Mouse (Mus musculus): ENCODE measurements around the gene Fam199x. TPM values are rescaled to one million over a fixed set of nuclear protein-coding genes. Genes with fewer than 3 reads are reported as not detected.

The Fam199x gene
- polyA plus RNA-seq, 1 experiment from 2014 or later, result 6.5 TPM

Other genes starting within 250 kb of the Fam199x start
- gene Plp1, start 226.9 kb upstream of the Fam199x start, polyA plus RNA-seq (2015; fragmentation: Nextera tagmentation; extraction: Ambion mirVana), result 5.7 and 5.9 TPM in 2 replicates
- 0.55 and 0.71 TPM in 2 replicates for gene Rab9b, start 180.8 kb upstream of the Fam199x start, polyA plus RNA-seq (2015; fragmentation: Nextera tagmentation; extraction: Ambion mirVana)
- not detected in 2 replicates for gene H2bfm, start 122.3 kb upstream of the Fam199x start, polyA plus RNA-seq (2015; fragmentation: Nextera tagmentation; extraction: Ambion mirVana)
- 31.2 and 52.2 TPM in 2 replicates for gene Tmsb15b2, start 74.1 kb upstream of the Fam199x start, polyA plus RNA-seq (2015; fragmentation: Nextera tagmentation; extraction: Ambion mirVana)
- gene Tmsb15l, start 72.7 kb upstream of the Fam199x start, polyA plus RNA-seq (2015; fragmentation: Nextera tagmentation; extraction: Ambion mirVana), result 4.4 and 4.9 TPM in 2 replicates
- gene Tmsb15b1, start 72.7 kb upstream of the Fam199x start, polyA plus RNA-seq (2015; fragmentation: Nextera tagmentation; extraction: Ambion mirVana), result 21.8 and 23.1 TPM in 2 replicates
- gene Zcchc18, start 56.4 kb upstream of the Fam199x start, polyA plus RNA-seq (2015; fragmentation: Nextera tagmentation; extraction: Ambion mirVana), result 14.6 and 16.0 TPM in 2 replicates
- 7.3 and 9.3 TPM in 2 replicates for gene Slc25a53, start 11.3 kb upstream of the Fam199x start, polyA plus RNA-seq (2015; fragmentation: Nextera tagmentation; extraction: Ambion mirVana)
- gene Esx1, start 72.5 kb downstream of the Fam199x start, polyA plus RNA-seq (2015; fragmentation: Nextera tagmentation; extraction: Ambion mirVana), result not detected in 2 replicates

Data from stomach, embryonic 16.5 days (tissue).